Mouse (Mus musculus): Measurements from ENCODE around the gene Lrpprc. TPM values are rescaled to one million over a fixed set of nuclear protein-coding genes. Genes with fewer than 3 reads are reported as not detected.

Lrpprc gene
- total and polyA plus RNA-seq, 3 experiments, result 54.4 to 73.8 (median 65.9) TPM

DNA sequence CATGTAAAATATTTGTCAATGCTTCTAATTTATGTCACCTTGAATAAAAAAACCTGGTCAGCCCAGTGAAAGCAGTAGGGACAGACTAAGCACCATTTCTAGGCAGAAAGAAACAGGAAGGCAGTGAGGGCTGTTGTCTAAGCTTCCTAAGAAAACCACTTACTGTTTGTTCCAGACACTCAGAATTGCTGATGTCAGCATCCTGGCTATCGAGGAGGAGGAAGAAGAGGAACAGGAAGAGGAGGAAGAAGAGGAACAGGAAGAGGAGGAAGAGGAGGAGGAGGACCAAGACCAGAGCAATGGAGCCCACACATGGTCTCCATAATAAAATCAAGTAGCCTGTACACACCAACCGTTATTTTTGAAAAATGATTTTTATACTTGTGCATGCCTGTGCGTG is 71.5 kb downstream of the Lrpprc start:
- in situ Hi-C loops (cut with MboI; ENCODE audit: low pct_ligation_motif_present, low pct_unique_long_range_greater_than_20kb, low sequenced_read_pairs) (no loop called here), dilution Hi-C loops (cut with MboI; ENCODE audit: extremely low pct_ligation_motif_present, extremely low pct_unique_long_range_greater_than_20kb, low sequenced_read_pairs) (no loop called here)
- peaks cover 11 to 67% of the 10 kb centered on the region in 2 experiments for H3K4me1 ChIP-seq (ENCODE audit: control insufficient read depth in 1 of 2, insufficient read depth in 2 of 2)
- H3K9me3 ChIP-seq (replicated peaks; ENCODE audit: low read length), result no peaks in the 10 kb centered on the region
- DNase-seq (ENCODE audit: extremely low read depth), result no peak
- TF ChIP-seq EP300 (IDR thresholded peaks at IDR 0.05; ENCODE audit: low read length), result no peak
- peak; percentile 92 for TF ChIP-seq MAFK (IDR thresholded peaks at IDR 0.05; ENCODE audit: insufficient replicate concordance, low read length)
- H3K4me2 ChIP-seq (ENCODE audit: insufficient read depth, low read depth, poor library complexity, severe bottlenecking), result no peak overlapping the region
- no peak overlapping the region for H3K9ac ChIP-seq (ENCODE audit: insufficient read depth, low read depth)
- no peaks in the 10 kb centered on the region for H3K79me2 ChIP-seq (replicated peaks; ENCODE audit: control insufficient read depth, extremely low read depth, insufficient read depth, poor library complexity, severe bottlenecking)
- no peaks in the 10 kb centered on the region for H3K27me3 ChIP-seq (replicated peaks)
- H3K4me3 ChIP-seq (replicated peaks in 1 of 3; ENCODE audit: low read depth in 2 of 3, low read length in 2 of 3, poor library complexity in 1 of 3), result no peak overlapping the region
- H3K36me3 ChIP-seq (replicated peaks in 1 of 2; ENCODE audit: control insufficient read depth in 1 of 2, insufficient read depth in 1 of 2, low read length in 1 of 2), result peaks cover 21 to 73% of the 10 kb centered on the region in 2 experiments
- no peak overlapping the region for H3K27ac ChIP-seq (ENCODE audit: insufficient read depth, low read depth)

DNA sequence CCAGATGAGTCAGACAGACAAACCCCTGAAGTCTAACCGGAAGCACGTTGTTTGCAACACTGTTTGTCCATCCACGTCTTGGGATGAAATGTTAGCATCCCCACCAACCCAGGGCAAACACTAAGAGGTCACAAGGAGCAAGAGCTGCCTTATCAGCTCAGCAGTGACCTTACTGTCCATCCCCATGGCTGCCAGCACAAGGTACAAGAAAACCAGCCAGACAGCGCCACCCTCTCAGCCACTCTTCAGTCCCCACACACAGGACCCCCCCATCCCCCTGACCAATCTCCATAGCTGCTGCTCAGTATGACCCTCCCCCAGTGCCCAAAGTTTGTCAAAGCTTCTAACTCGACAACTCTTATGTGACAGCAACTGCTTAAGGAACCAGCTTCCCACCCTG is 73.2 kb downstream of the Lrpprc start:
- Histone ChIP-seq H3K9ac (ENCODE audit: insufficient read depth, low read depth) (no peak overlapping the region), H3K79me2 (replicated peaks; ENCODE audit: control insufficient read depth, extremely low read depth, insufficient read depth, poor library complexity, severe bottlenecking) (no peaks in the 10 kb centered on the region), H3K27me3 (replicated peaks) (no peaks in the 10 kb centered on the region), H3K4me1 (ENCODE audit: control insufficient read depth in 1 of 2, insufficient read depth in 2 of 2) (peaks cover 11 to 58% of the 10 kb centered on the region in 2 experiments), H3K9me3 (replicated peaks; ENCODE audit: low read length) (no peaks in the 10 kb centered on the region), H3K4me3 (replicated peaks in 1 of 3; ENCODE audit: low read depth in 2 of 3, low read length in 2 of 3, poor library complexity in 1 of 3) (no peak overlapping the region), H3K27ac (ENCODE audit: insufficient read depth, low read depth) (no peak overlapping the region), H3K36me3 (replicated peaks in 1 of 2; ENCODE audit: control insufficient read depth in 1 of 2, insufficient read depth in 1 of 2, low read length in 1 of 2) (peaks cover 21 to 72% of the 10 kb centered on the region in 2 experiments), H3K4me2 (ENCODE audit: insufficient read depth, low read depth, poor library complexity, severe bottlenecking) (no peak overlapping the region)
- TF ChIP-seq CHD1 (IDR thresholded peaks at IDR 0.05; ENCODE audit: low read depth, low read length) (no peak), NRF1 (IDR thresholded peaks at IDR 0.05; ENCODE audit: low read depth, low read length) (no peak), ZNF384 (IDR thresholded peaks at IDR 0.05; ENCODE audit: low read depth, low read length) (no peak), ZKSCAN1 (IDR thresholded peaks at IDR 0.05; ENCODE audit: borderline replicate concordance, low read depth, low read length) (no peak), MXI1 (IDR thresholded peaks at IDR 0.05; ENCODE audit: low read depth, low read length) (no peak), TBP (conservative IDR thresholded peaks at IDR 0.05; ENCODE audit: low read depth, low read length) (no peak), UBTF (IDR thresholded peaks at IDR 0.05; ENCODE audit: low read depth, low read length) (no peak), NELFE (IDR thresholded peaks at IDR 0.05; ENCODE audit: low read depth, low read length) (no peak), IRF4 (IDR thresholded peaks at IDR 0.05; ENCODE audit: low read depth, low read length) (no peak), POLR2AphosphoS2 (IDR thresholded peaks at IDR 0.05; ENCODE audit: low read depth, low read length) (no peak), CTCF (conservative IDR thresholded peaks at IDR 0.05 in 1 of 2, IDR thresholded peaks at IDR 0.05 in 1 of 2; ENCODE audit: low read depth in 2 of 2, low read length in 2 of 2) (no peak), PAX5 (IDR thresholded peaks at IDR 0.05; ENCODE audit: low read length) (no peak), KAT2A (IDR thresholded peaks at IDR 0.05; ENCODE audit: insufficient replicate concordance, low read length) (no peak)
- no peak for DNase-seq (ENCODE audit: extremely low read depth)
- dilution Hi-C loops (cut with MboI; ENCODE audit: extremely low pct_ligation_motif_present, extremely low pct_unique_long_range_greater_than_20kb, low sequenced_read_pairs), result no loop called here
- in situ Hi-C loops (cut with MboI; ENCODE audit: low pct_ligation_motif_present, low pct_unique_long_range_greater_than_20kb, low sequenced_read_pairs), result no loop called here

All from CH12.LX (cell line).